Mouse (Mus musculus) CH12.LX (cell line): Measurements from ENCODE around the gene Cckbr. TPM values are rescaled to one million over a fixed set of nuclear protein-coding genes. Genes with fewer than 3 reads are reported as not detected.

Source experiments
- DNase-seq: peaks from one replicate; pipeline ENCODE4 v3.0.0-alpha.2; 2013; ENCODE audit errors: extremely low read depth
- H3K27ac ChIP-seq: 2 replicates; pipeline ENCODE4 v1.5.1; 2012; ENCODE audit warnings: low read depth, mild to moderate bottlenecking, control low read depth, moderate library complexity; ENCODE audit not compliant: insufficient read depth
- H3K27me3 ChIP-seq: replicated peaks from 2 replicates; pipeline ENCODE3; 2012; ENCODE audit warnings: inconsistent platforms
- H3K36me3 ChIP-seq, 2 experiments: replicated peaks in 1 of 2; 2 replicates each; pipeline versions ENCODE3 to v1.6.1; 2012; ENCODE audit warnings: inconsistent platforms in 1 of 2, low read length in 1 of 2, mild to moderate bottlenecking in 1 of 2, mixed read lengths in 1 of 2, moderate library complexity in 1 of 2; ENCODE audit not compliant: control insufficient read depth in 1 of 2, insufficient read depth in 1 of 2
- H3K4me1 ChIP-seq, 2 experiments: 2 replicates each; pipeline ENCODE4 v1.6.1; 2012; ENCODE audit warnings: inconsistent platforms in 1 of 2, moderate library complexity in 1 of 2; ENCODE audit not compliant: insufficient read depth in 2 of 2, control insufficient read depth in 1 of 2
- H3K4me2 ChIP-seq: 2 replicates; pipeline ENCODE4 v1.6.1; 2012; ENCODE audit warnings: low read depth, mild to moderate bottlenecking, control low read depth; ENCODE audit not compliant: poor library complexity, insufficient read depth, severe bottlenecking
- H3K4me3 ChIP-seq, 3 experiments: fragments of 150-350 bp in 1 of 3; sonication (generic) in 1 of 3; replicated peaks in 1 of 3; 2 replicates each; pipeline versions ENCODE3 to v1.5.1; 2011 to 2012; ENCODE audit warnings: low read depth in 2 of 3, low read length in 2 of 3, mild to moderate bottlenecking in 2 of 3, moderate library complexity in 2 of 3, control low read depth in 1 of 3, improper control_type of control experiment in 1 of 3, inconsistent platforms in 1 of 3, mixed read lengths in 1 of 3; ENCODE audit not compliant: poor library complexity in 1 of 3
- H3K79me2 ChIP-seq: replicated peaks from 2 replicates; pipeline ENCODE4 v1.6.1; 2012; ENCODE audit warnings: mild to moderate bottlenecking, moderate library complexity; ENCODE audit not compliant: control insufficient read depth, poor library complexity, insufficient read depth, severe bottlenecking; ENCODE audit errors: extremely low read depth
- H3K9ac ChIP-seq: 2 replicates; pipeline ENCODE4 v1.6.1; 2012; ENCODE audit warnings: low read depth, mild to moderate bottlenecking, control low read depth, moderate library complexity; ENCODE audit not compliant: insufficient read depth
- H3K9me3 ChIP-seq: replicated peaks from 2 replicates; pipeline ENCODE3; 2012; ENCODE audit warnings: low read length, inconsistent platforms, mixed read lengths
- BHLHE40 ChIP-seq: IDR thresholded peaks from 2 replicates; pipeline ENCODE4 v1.6.1; 2011; ENCODE audit warnings: mild to moderate bottlenecking, low read depth, low read length, improper control_type of control experiment
- CHD1 ChIP-seq: IDR thresholded peaks from 2 replicates; pipeline ENCODE4 v1.6.1; 2012; ENCODE audit warnings: low read depth, low read length, improper control_type of control experiment, inconsistent platforms
- CHD2 ChIP-seq: IDR thresholded peaks from 2 replicates; pipeline ENCODE4 v1.6.1; 2011; ENCODE audit warnings: low read length, improper control_type of control experiment
- CTCF ChIP-seq, 2 experiments: IDR thresholded peaks in 1 of 2; conservative IDR thresholded peaks in 1 of 2; 2 replicates each; pipeline ENCODE4 v1.5.1; 2011 to 2012; ENCODE audit warnings: low read depth in 2 of 2, low read length in 2 of 2, improper control_type of control experiment in 1 of 2, inconsistent platforms in 1 of 2, mild to moderate bottlenecking in 1 of 2, moderate library complexity in 1 of 2
- ELF1 ChIP-seq: IDR thresholded peaks from 2 replicates; pipeline ENCODE4 v1.6.1; 2014; ENCODE audit warnings: low read depth, mild to moderate bottlenecking, inconsistent platforms, low read length, improper control_type of control experiment
- ETS1 ChIP-seq: conservative IDR thresholded peaks from 2 replicates; pipeline ENCODE4 v1.6.1; 2012; ENCODE audit warnings: low read depth, mild to moderate bottlenecking, inconsistent platforms, low read length, improper control_type of control experiment, moderate library complexity
- GABPA ChIP-seq: IDR thresholded peaks from 2 replicates; pipeline ENCODE4 v1.6.1; 2012; ENCODE audit warnings: low read depth, low read length, improper control_type of control experiment, inconsistent platforms; ENCODE audit not compliant: insufficient replicate concordance
- HCFC1 ChIP-seq: IDR thresholded peaks from 2 replicates; pipeline ENCODE4 v1.6.1; 2012; ENCODE audit warnings: low read depth, mild to moderate bottlenecking, inconsistent platforms, low read length, improper control_type of control experiment
- IRF4 ChIP-seq: IDR thresholded peaks from 2 replicates; pipeline ENCODE4 v1.6.1; 2014; ENCODE audit warnings: low read depth, mild to moderate bottlenecking, inconsistent platforms, low read length, improper control_type of control experiment
- KAT2A ChIP-seq: IDR thresholded peaks from 2 replicates; pipeline ENCODE4 v1.6.1; 2012; ENCODE audit warnings: low read length, improper control_type of control experiment, inconsistent platforms; ENCODE audit not compliant: insufficient replicate concordance
- MAX ChIP-seq: IDR thresholded peaks from 2 replicates; pipeline ENCODE4 v1.6.1; 2011; ENCODE audit warnings: low read length, improper control_type of control experiment
- MEF2A ChIP-seq: IDR thresholded peaks from 2 replicates; pipeline ENCODE4 v1.6.1; 2014; ENCODE audit warnings: low read depth, mild to moderate bottlenecking, inconsistent platforms, low read length, improper control_type of control experiment, borderline replicate concordance
- MYC ChIP-seq: IDR thresholded peaks from 2 replicates; pipeline ENCODE4 v1.6.1; 2011; ENCODE audit warnings: low read depth, mild to moderate bottlenecking, improper control_type of control experiment, low read length
- NELFE ChIP-seq: IDR thresholded peaks from 2 replicates; pipeline ENCODE4 v1.6.1; 2011; ENCODE audit warnings: low read depth, low read length, improper control_type of control experiment
- PAX5 ChIP-seq: IDR thresholded peaks from 2 replicates; pipeline ENCODE4 v1.6.1; 2012; ENCODE audit warnings: low read length, inconsistent platforms, mixed read lengths
- POLR2A ChIP-seq: IDR thresholded peaks from 2 replicates; pipeline ENCODE4 v1.6.1; 2011; ENCODE audit warnings: low read depth, mild to moderate bottlenecking, improper control_type of control experiment, low read length
- RAD21 ChIP-seq: IDR thresholded peaks from 2 replicates; pipeline ENCODE4 v1.6.1; 2011; ENCODE audit warnings: low read depth, mild to moderate bottlenecking, low read length, improper control_type of control experiment, moderate library complexity
- SIN3A ChIP-seq: IDR thresholded peaks from 2 replicates; pipeline ENCODE4 v1.6.1; 2012; ENCODE audit warnings: low read length, improper control_type of control experiment, inconsistent platforms
- SMC3 ChIP-seq: IDR thresholded peaks from 2 replicates; pipeline ENCODE4 v1.6.1; 2011; ENCODE audit warnings: low read depth, low read length, improper control_type of control experiment
- TBP ChIP-seq: conservative IDR thresholded peaks from 2 replicates; pipeline ENCODE4 v1.6.1; 2011; ENCODE audit warnings: low read depth, low read length, improper control_type of control experiment
- TCF12 ChIP-seq: IDR thresholded peaks from 2 replicates; pipeline ENCODE4 v1.6.1; 2014; ENCODE audit warnings: low read depth, mild to moderate bottlenecking, inconsistent platforms, low read length, improper control_type of control experiment
- UBTF ChIP-seq: IDR thresholded peaks from 2 replicates; pipeline ENCODE4 v1.6.1; 2012; ENCODE audit warnings: low read depth, mild to moderate bottlenecking, inconsistent platforms, low read length, improper control_type of control experiment, moderate library complexity
- USF2 ChIP-seq: conservative IDR thresholded peaks from 2 replicates; pipeline ENCODE4 v1.6.1; 2011; ENCODE audit warnings: low read depth, low read length, improper control_type of control experiment
- ZC3H11A ChIP-seq: IDR thresholded peaks from 2 replicates; pipeline ENCODE4 v1.6.1; 2012; ENCODE audit warnings: low read depth, mild to moderate bottlenecking, inconsistent platforms, low read length, improper control_type of control experiment
- ZKSCAN1 ChIP-seq: IDR thresholded peaks from 2 replicates; pipeline ENCODE4 v1.6.1; 2012; ENCODE audit warnings: low read depth, inconsistent platforms, low read length, improper control_type of control experiment, borderline replicate concordance
- ZMIZ1 ChIP-seq: IDR thresholded peaks from 2 replicates; pipeline ENCODE4 v1.6.1; 2012; ENCODE audit warnings: low read depth, mild to moderate bottlenecking, inconsistent platforms, low read length, improper control_type of control experiment
- dilution Hi-C: fragments of 300-500 bp; cut with MboI; formaldehyde crosslinking; loops from 2 replicates; pipeline ENCODE4 v1.14.3; 2020; ENCODE audit warnings: low sequenced_read_pairs; ENCODE audit not compliant: extremely low pct_unique_long_range_greater_than_20kb, extremely low pct_ligation_motif_present
- in situ Hi-C: fragments of 300-500 bp; cut with MboI; formaldehyde crosslinking; loops from 3 replicates; pipeline ENCODE4 v1.14.3; 2019; ENCODE audit warnings: low sequenced_read_pairs, low pct_ligation_motif_present, low pct_unique_long_range_greater_than_20kb, mixed read lengths
- polyA plus RNA-seq: library from polyadenylated mRNA; unstranded; fragments of >175 nt; gene quantifications from 2 replicates; pipeline ENCODE4 v1.2.1, GENCODE M21; 2012; ENCODE audit warnings: low read depth; ENCODE audit not compliant: insufficient read length
- total RNA-seq, 2 experiments: library from RNA; depleted of rRNA; stranded (reverse); fragments of 300-350 nt in 1 of 2; fragments of >200 nt in 1 of 2; gene quantifications; 2 replicates each; pipeline ENCODE4 v1.2.3; 2012 to 2014

The Cckbr gene
- total RNA-seq (2012; rRNA removed): not detected in 2 replicates
- not detected in 2 replicates for total RNA-seq (2014; rRNA removed)
- not detected in 2 replicates for polyA plus RNA-seq

- dilution Hi-C loops: no loop called here
- in situ Hi-C loops: no loop called here
- H3K9ac ChIP-seq: no peak within 1 kb of the TSS
- no peaks in the 10 kb centered on the region for H3K79me2 ChIP-seq
- DNase-seq: no peak
- H3K27ac ChIP-seq: no peak within 1 kb of the TSS
- H3K36me3 ChIP-seq: no peaks in the 10 kb centered on the region
- peaks cover 2% of the 10 kb centered on the region for H3K27me3 ChIP-seq
- no peak within 1 kb of the TSS for H3K4me3 ChIP-seq
- TF ChIP-seq SIN3A (no peak), SMC3 (no peak), HCFC1 (no peak), ZMIZ1 (no peak), ETS1 (no peak), POLR2A (no peak), ZKSCAN1 (no peak), KAT2A (no peak), PAX5 (no peak), ELF1 (no peak)
- H3K4me2 ChIP-seq: no peak within 1 kb of the TSS
- H3K4me1 ChIP-seq: peaks cover 0 to 3% of the 10 kb centered on the region in 2 experiments; a peak in 1 of 4 replicates
- H3K9me3 ChIP-seq: no peaks in the 10 kb centered on the region
These were observed at the start of gene Cckbr for GRCm38 (mm10) chr7:105425424-105426043. Gene Cckbr, plus strand, starts transcription at chr7:105425731.

GRCm38 (mm10) chr7:105380329-105380728, 45.2 kb upstream of the Cckbr start:
- Histone ChIP-seq H3K27me3 (no peaks in the 10 kb centered on the region), H3K27ac (no peak overlapping the region), H3K36me3 (peaks cover 28 to 71% of the 10 kb centered on the region in 2 experiments), H3K4me1 (no peaks in the 10 kb centered on the region), H3K4me3 (no peak overlapping the region), H3K4me2 (no peak overlapping the region), H3K79me2 (no peaks in the 10 kb centered on the region), H3K9ac (no peak overlapping the region), H3K9me3 (no peaks in the 10 kb centered on the region)
- DNase-seq: no peak
- no peak for TF ChIP-seq KAT2A
- TF ChIP-seq GABPA: no peak
- TF ChIP-seq BHLHE40: no peak
- TF ChIP-seq IRF4: no peak
- dilution Hi-C loops (no loop called here), in situ Hi-C loops (loop anchor here (10.0 kb wide), 1 partner anchor 46 kb away; the partner anchor contains the start of gene Olfr690)

GRCm38 (mm10) chr7:105387696-105388095, 37.8 kb upstream of the Cckbr start:
- Histone ChIP-seq H3K4me3 (no peak overlapping the region), H3K36me3 (peaks cover 37 to 62% of the 10 kb centered on the region in 2 experiments), H3K27me3 (no peaks in the 10 kb centered on the region), H3K9me3 (no peaks in the 10 kb centered on the region), H3K4me2 (no peak overlapping the region), H3K9ac (no peak overlapping the region), H3K79me2 (no peaks in the 10 kb centered on the region), H3K27ac (no peak overlapping the region), H3K4me1 (no peaks in the 10 kb centered on the region)
- in situ Hi-C loops: loop anchor here (10.0 kb wide), 1 partner anchor 53 kb away; the partner anchor contains the start of gene Olfr690
- no peak for DNase-seq
- dilution Hi-C loops: no loop called here
- no peak for TF ChIP-seq USF2
- no peak for TF ChIP-seq CHD2
- TF ChIP-seq BHLHE40: no peak
- no peak for TF ChIP-seq ZKSCAN1
- TF ChIP-seq MYC: no peak
- no peak for TF ChIP-seq CTCF (conservative IDR thresholded peaks at IDR 0.05 in 1 of 2, IDR thresholded peaks at IDR 0.05 in 1 of 2; ENCODE audit: low read depth in 2 of 2, low read length in 2 of 2)
- no peak for TF ChIP-seq ZC3H11A
- TF ChIP-seq TCF12: no peak
- TF ChIP-seq NELFE: no peak
- TF ChIP-seq ZMIZ1: no peak
- no peak for TF ChIP-seq CHD1
- no peak for TF ChIP-seq MAX
- no peak for TF ChIP-seq TBP
- no peak for TF ChIP-seq MEF2A
- no peak for TF ChIP-seq UBTF
- no peak for TF ChIP-seq RAD21
